Mouse (Mus musculus) E14TG2a.4 (cell line): ENCODE measurements around the gene Nedd9.

Source experiments
- CTCF ChIP-seq: conservative IDR thresholded peaks from 2 replicates; pipeline ENCODE4 v1.5.1; 2014; ENCODE audit warnings: low read length
- POU5F1 ChIP-seq: IDR thresholded peaks from 2 replicates; pipeline ENCODE4 v1.6.1; 2014; ENCODE audit warnings: low read length, borderline replicate concordance

DNA sequence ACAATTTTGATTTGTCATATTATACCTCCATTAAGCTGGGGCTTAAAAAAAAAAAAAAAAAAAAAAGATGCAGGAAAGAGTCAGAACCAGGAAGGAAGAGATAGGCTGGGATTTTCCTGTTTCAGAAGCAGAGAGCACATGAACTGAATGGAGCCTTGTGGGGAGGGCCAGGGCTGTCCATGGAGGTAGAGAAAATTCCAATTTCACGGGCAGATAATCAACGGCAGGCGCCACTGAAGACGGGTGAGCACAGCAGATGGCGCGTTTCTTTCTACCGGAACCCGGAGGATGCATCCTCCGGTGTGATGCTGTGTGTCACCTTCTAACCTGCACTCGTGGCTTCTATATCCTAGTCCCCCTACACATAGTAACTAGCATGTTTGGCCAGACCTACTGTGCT lies 190.8 kb downstream of the Nedd9 start:
- no peak for TF ChIP-seq CTCF
- TF ChIP-seq POU5F1 = no peak
